Mouse (Mus musculus) megakaryocyte, embryonic 14.5 days (primary cell): ENCODE measurements around the gene Tmem50b.

Source experiments
- FLI1 ChIP-seq: IDR thresholded peaks from 2 replicates; pipeline ENCODE4 v1.6.1; 2012; ENCODE audit warnings: low read length, inconsistent platforms, mixed read lengths
- GATA1 ChIP-seq: IDR thresholded peaks from 3 replicates; pipeline ENCODE4 v1.6.1; 2012; ENCODE audit warnings: mixed read lengths, low read length, inconsistent platforms, borderline replicate concordance

DNA sequence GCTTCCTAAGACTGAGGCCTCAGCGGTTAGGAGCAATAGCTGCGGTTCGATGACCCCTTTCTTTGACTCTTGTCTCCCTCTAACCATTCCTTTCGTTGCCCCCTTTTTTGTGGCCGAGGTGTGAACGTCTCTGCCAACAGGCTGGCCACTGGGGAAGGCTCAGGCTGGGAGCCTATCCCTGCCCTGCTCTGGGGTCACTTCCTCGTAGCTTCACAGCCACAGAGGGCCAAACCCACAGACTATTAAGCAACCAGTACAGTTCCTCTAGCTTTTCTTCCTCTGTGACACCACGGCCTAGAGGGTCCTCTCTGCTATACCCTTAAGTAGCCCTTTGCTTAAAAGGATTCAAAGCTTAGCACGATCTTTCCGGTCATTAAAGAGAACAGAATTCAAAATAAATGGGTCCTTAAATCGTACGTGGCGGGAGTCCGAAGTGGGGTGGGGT lies 51.2 kb downstream of the Tmem50b start:
- no peak for TF ChIP-seq GATA1
- no peak for TF ChIP-seq FLI1
